Mouse (Mus musculus) cerebellum, adult 2 months (tissue): ENCODE measurements at regions not wholly inside any gene's neighbourhood (a gene's known extent, or its start where the extent isn't known, plus 50 kb on each side); places are given as distances from the start of the nearest gene placed in this dataset.

ENCODE experiments used
- DNase-seq, 2 experiments: peaks; one replicate each; pipeline ENCODE4 v3.0.0; 2021
- H3K27ac ChIP-seq: fragments of 200-500 bp; 2 replicates; pipeline ENCODE4 v1.5.1; 2012; ENCODE audit warnings: low read length, control low read depth, inconsistent platforms; ENCODE audit not compliant: insufficient read depth
- H3K27me3 ChIP-seq: fragments of 200-500 bp; 2 replicates; pipeline ENCODE4 v1.6.1; 2012; ENCODE audit warnings: inconsistent platforms, mild to moderate bottlenecking, low read length, moderate library complexity; ENCODE audit not compliant: control insufficient read depth, insufficient read depth
- H3K4me1 ChIP-seq: fragments of 200-500 bp; 2 replicates; pipeline ENCODE4 v1.6.1; 2011; ENCODE audit warnings: low read length; ENCODE audit not compliant: control insufficient read depth, insufficient read depth
- H3K4me3 ChIP-seq: fragments of 200-500 bp; replicated peaks from 2 replicates; pipeline ENCODE3; 2011; ENCODE audit warnings: mild to moderate bottlenecking, low read depth, low read length, control low read depth; ENCODE audit not compliant: insufficient read depth
- CTCF ChIP-seq: fragments of 200-500 bp; IDR thresholded peaks from 2 replicates; pipeline ENCODE4 v1.5.1; 2011; ENCODE audit warnings: low read depth, mild to moderate bottlenecking, control low read depth, low read length, moderate library complexity, borderline replicate concordance; ENCODE audit not compliant: insufficient read depth
- POLR2A ChIP-seq: fragments of 200-500 bp; IDR thresholded peaks from 2 replicates; pipeline ENCODE4 v1.6.1; 2011; ENCODE audit warnings: low read length, control low read depth, borderline replicate concordance; ENCODE audit not compliant: insufficient read depth
- WGBS: fragments of 180-500 bp; shearing (Covaris S2); methylation state at CpG from one replicate; pipeline ENCODE4 v1.1.7; 2018; 5-methylcytosine and 5-hydroxymethylcytosine counted together

DNA sequence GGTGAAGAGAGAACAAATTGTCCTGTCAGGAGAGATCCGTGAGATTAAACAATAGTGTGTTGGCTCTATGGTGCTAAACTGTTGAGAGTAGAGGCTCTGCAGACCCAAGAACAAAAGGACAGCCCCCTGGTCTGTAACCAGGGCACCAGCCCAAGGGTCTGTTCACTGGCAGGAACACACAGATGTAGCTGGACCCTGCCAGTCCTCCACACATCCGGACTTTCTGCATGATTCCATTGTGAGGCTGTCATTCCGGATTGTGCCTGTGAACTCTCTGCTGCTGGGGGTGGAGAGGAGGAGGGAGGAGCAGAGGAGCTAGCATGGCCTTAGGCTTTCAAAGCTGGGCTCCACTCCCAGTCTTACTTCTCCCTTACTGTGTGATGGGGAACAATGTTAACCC, 158.1 kb downstream of the Gm19935 start:
- no peak for DNase-seq
- Histone ChIP-seq H3K27ac (no peak overlapping the region), H3K4me3 (no peak overlapping the region), H3K4me1 (peaks cover 6% of the 10 kb centered on the region), H3K27me3 (no peaks in the 10 kb centered on the region; the same call in 1 of the 2 replicates)
- 59% methylated on average over 3 of the region's 3 CpGs for WGBS
- TF ChIP-seq CTCF = no peak
- no peak for TF ChIP-seq POLR2A

DNA sequence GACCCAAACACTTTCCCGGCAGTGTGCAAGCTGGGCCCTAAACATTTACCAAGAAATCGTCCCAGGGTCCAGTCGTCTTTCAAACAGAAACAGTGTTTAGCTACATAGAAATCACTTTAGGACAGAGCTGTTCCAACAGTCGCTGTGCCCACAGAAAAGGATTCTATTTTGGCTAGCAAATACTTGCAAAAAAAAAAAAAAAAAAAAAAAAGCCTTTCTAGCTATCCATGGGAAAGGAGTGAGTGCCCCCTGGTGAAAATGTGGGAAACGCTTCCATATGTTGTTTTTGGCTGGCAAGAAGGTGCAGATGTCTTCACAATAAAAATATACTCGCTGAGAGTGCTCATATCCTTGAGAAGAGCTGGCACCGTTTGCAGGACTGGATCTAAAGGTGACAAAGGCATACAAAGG, 159.5 kb downstream of the Gm19935 start:
- no peak for TF ChIP-seq POLR2A
- no peak for TF ChIP-seq CTCF
- Histone ChIP-seq H3K4me3 (no peak overlapping the region), H3K4me1 (peaks cover 6% of the 10 kb centered on the region), H3K27ac (no peak overlapping the region), H3K27me3 (peaks cover 2% of the 10 kb centered on the region; the same call in 1 of the 2 replicates)
- DNase-seq = peak; percentile 64 to 84
- WGBS = 3% methylated on average over 7 of the region's 7 CpGs

DNA sequence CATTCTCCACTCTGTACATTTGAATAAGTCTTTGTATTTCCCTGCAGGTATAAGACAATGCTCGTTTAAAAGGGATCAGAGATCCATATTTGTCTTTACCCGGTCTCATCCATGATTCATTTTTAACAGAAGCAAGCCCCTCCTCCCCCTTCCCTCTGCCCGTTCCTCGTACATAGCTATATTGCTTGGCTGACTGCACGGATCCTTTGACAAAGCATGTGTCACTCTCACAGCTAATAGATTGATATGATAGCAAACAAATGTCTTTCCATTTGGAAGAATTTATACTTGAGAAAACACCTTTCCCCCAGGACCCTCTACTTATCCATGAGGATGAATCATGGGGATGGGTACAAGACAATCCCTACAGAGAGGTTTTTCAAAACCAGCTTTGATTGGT, 160.1 kb downstream of the Gm19935 start:
- Histone ChIP-seq H3K27me3 (peaks cover 2% of the 10 kb centered on the region; the same call in 1 of the 2 replicates), H3K27ac (no peak overlapping the region), H3K4me1 (peaks cover 6% of the 10 kb centered on the region), H3K4me3 (no peak overlapping the region)
- TF ChIP-seq POLR2A (no peak), CTCF (no peak)
- WGBS = 14% methylated on average over 5 of the region's 5 CpGs
- no peak for DNase-seq

DNA sequence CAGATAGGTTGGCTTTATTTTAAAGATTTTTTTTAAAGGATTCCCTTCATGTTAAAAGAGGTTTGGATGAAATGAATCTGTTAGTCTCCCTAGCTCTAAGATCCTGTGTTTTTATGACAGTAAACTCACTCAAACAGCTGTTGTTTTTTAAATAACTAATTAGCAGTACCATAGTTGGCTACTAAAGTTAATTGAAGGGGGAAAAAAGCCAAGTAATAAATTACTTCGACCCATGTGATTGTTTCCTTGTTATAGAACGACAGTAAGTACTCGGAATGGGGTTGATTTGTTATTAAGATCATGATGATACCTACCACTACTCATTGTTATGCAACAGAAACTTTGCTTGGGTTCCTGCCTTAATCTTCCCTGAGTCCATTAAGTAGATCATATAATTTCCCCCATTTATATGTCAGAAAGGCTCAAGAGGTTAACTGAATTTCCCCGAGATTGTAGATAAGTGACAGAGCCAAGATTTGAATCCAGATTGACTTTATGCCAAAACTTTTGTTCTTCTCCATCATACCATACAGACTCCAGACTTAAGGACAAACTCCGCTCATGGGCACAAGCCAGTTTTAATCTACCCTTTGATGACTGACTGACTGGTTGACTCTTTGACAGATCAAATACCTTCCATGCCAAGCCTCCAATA, 160.6 kb downstream of the Gm19935 start:
- WGBS = 15% methylated on average over 5 of the region's 5 CpGs
- Histone ChIP-seq H3K27ac (no peak overlapping the region), H3K4me1 (peaks cover 6% of the 10 kb centered on the region), H3K4me3 (no peak overlapping the region), H3K27me3 (peaks cover 2% of the 10 kb centered on the region; the same call in 1 of the 2 replicates)
- TF ChIP-seq CTCF (no peak), POLR2A (no peak)
- DNase-seq = no peak

DNA sequence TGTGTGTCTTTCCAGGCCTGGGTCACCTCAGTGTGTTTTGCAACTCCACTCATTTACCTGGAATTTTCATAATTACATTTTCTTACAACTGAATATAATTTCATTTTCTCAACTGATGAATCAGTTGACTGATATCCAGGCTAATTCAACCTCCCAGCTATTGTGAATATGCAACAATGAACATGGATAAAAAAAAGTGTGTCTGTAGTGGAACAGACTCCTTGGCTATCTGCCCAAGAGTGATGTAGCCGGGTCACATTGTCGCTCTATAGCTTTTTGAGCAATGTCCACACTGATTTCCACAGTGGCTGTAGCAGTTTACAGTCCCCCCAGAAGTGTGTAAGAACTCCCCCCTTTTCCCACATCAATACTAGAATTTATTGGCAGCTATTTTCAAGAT, 162.4 kb downstream of the Gm19935 start:
- H3K4me1 ChIP-seq = peaks cover 6% of the 10 kb centered on the region
- TF ChIP-seq CTCF (no peak), POLR2A (no peak)
- no peak overlapping the region for H3K27ac ChIP-seq
- WGBS = 72% methylated on average over 2 of the region's 2 CpGs
- H3K27me3 ChIP-seq = peaks cover 2% of the 10 kb centered on the region; the same call in 1 of the 2 replicates
- DNase-seq = no peak
- H3K4me3 ChIP-seq = no peak overlapping the region

DNA sequence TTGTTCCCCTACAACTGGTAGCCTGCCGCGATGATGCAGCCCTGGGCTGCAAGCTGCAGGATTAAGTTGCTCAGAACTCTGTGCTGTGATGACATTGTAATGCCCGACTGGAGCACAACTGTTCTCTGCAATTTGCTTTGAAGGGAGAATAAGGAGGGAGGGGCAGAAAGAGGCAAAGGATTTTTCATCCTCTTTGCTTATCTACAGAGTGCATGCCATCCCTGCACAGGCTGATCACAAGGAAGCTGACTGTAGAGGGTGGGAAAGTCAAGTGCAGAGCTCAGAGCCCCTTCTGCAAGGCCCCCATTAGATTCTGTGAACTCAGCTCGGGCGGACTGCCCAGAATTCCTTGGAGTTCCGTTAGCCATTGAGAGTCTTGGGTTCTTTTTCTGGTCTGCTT, 174.8 kb downstream of the Gm19935 start:
- TF ChIP-seq POLR2A (no peak), CTCF (no peak)
- H3K27me3 ChIP-seq = no peaks in the 10 kb centered on the region
- DNase-seq = no peak
- H3K27ac ChIP-seq = no peak overlapping the region
- no peak overlapping the region for H3K4me3 ChIP-seq
- 30% methylated on average over 6 of the region's 6 CpGs for WGBS
- no peaks in the 10 kb centered on the region for H3K4me1 ChIP-seq

DNA sequence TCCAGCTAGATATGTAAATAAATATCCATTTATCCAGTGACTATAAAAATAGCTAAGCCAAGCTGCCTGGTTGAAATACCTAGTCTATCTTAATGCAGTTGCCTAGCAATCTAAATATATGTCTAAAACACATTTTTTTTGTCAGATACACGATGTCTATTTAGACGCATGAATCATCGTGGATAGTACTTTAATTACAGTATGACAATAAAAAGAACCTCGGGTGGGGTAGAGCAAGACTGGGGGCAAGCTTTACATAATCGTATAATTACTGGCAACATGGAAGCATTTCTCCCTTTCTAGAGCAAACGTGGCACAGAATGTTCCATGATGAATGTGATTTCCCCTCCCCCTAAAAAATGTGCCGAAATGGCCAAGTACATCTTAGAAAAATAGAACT, 180.4 kb downstream of the Gm19935 start:
- Histone ChIP-seq H3K4me1 (no peaks in the 10 kb centered on the region), H3K27ac (no peak overlapping the region), H3K27me3 (no peaks in the 10 kb centered on the region), H3K4me3 (no peak overlapping the region)
- WGBS = 85% methylated on average over 7 of the region's 7 CpGs
- no peak for DNase-seq
- TF ChIP-seq CTCF (no peak), POLR2A (no peak)

DNA sequence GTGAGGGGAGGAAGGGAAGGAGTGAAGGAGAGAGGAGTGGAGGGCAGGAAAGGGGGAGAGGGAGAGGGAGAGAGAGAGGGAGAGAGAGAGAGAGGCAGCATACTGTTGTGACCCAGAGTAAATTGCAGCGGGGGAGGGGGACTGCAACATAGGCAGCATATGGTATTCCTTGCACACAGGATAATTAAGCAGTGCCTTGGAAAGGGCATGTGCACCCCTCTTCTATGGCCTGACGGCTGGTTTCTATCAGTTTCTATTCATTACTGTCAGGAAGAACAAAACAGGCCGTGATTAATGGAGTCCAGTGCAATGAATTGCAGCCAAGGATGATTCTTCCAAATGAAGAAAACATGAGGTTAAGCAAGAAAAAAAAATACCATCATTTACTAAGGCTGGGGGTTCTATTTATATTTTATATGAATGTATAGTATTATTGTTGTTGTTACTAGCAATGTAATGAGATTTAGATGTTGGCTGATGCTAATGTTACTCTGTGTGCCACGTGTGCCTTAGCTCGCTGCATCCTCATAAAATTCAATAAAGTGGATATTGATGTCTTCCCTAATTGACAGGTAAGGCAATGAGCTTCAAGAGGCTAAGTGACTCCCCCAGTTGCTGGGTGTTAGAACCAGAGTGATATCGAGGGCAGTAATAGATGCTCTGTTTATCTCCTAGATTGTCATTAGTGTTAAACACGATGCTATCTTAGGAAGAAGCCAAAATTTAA, 181.3 kb downstream of the Gm19935 start:
- DNase-seq = no peak
- Histone ChIP-seq H3K27ac (no peak overlapping the region), H3K27me3 (no peaks in the 10 kb centered on the region), H3K4me1 (no peaks in the 10 kb centered on the region), H3K4me3 (no peak overlapping the region)
- 75% methylated on average over 7 of the region's 7 CpGs for WGBS
- TF ChIP-seq CTCF (no peak), POLR2A (no peak)
